Comparison of ENCODE assay signal across 7 mouse cellular contexts in genomic region chr11:91289194-91290123, GRCm38 (mm10).
DNase-seq lines count a peak whose midpoint lies in the region; ATAC-seq and TF ChIP-seq lines count a peak whose summit lies in the region.

No protein-coding gene starts in this region.

- TF ChIP-seq EP300 in liver, embryonic 14.5 days (IDR thresholded peaks at IDR 0.05; ENCODE audit: low read depth), result no peak

- no peaks in the 10 kb centered on the region for H3K27me3 ChIP-seq in liver, embryonic 14.5 days (ENCODE audit: control insufficient read depth, insufficient read depth, low read length)
- H3K27me3 ChIP-seq in liver, embryonic 12.5 days (replicated peaks), result no peaks in the 10 kb centered on the region
- peaks cover 2% of the 10 kb centered on the region; the same call in 1 of the 2 replicates for H3K27me3 ChIP-seq in forebrain, postnatal 0 days (ENCODE audit: insufficient read depth, low read length)
- H3K27me3 ChIP-seq in stomach, embryonic 16.5 days (ENCODE audit: control insufficient read depth, insufficient read depth, low read length), result no peaks in the 10 kb centered on the region

- no peaks in the 10 kb centered on the region for H3K9me3 ChIP-seq in liver, embryonic 14.5 days (ENCODE audit: control insufficient read depth, low read length)
- no peaks in the 10 kb centered on the region for H3K9me3 ChIP-seq in liver, embryonic 12.5 days (replicated peaks)
- no peaks in the 10 kb centered on the region for H3K9me3 ChIP-seq in forebrain, postnatal 0 days (ENCODE audit: low read length)
- H3K9me3 ChIP-seq in stomach, embryonic 16.5 days (replicated peaks; ENCODE audit: control insufficient read depth, low read length), result no peaks in the 10 kb centered on the region

- no peaks in the 10 kb centered on the region for H3K36me3 ChIP-seq in liver, embryonic 14.5 days (replicated peaks; ENCODE audit: control insufficient read depth, insufficient read depth, low read depth)
- H3K36me3 ChIP-seq in liver, embryonic 12.5 days, result no peaks in the 10 kb centered on the region
- no peaks in the 10 kb centered on the region for H3K36me3 ChIP-seq in forebrain, postnatal 0 days (ENCODE audit: insufficient read depth)
- H3K36me3 ChIP-seq in stomach, embryonic 16.5 days (ENCODE audit: control insufficient read depth, insufficient read depth, low read length), result no peaks in the 10 kb centered on the region

- H3K4me1 ChIP-seq in liver, embryonic 14.5 days (replicated peaks; ENCODE audit: control insufficient read depth in 2 of 2, insufficient read depth in 2 of 2, low read length in 1 of 2), result no peaks in the 10 kb centered on the region
- no peaks in the 10 kb centered on the region for H3K4me1 ChIP-seq in liver, embryonic 12.5 days
- H3K4me1 ChIP-seq in forebrain, postnatal 0 days (ENCODE audit: insufficient read depth), result no peaks in the 10 kb centered on the region
- no peaks in the 10 kb centered on the region for H3K4me1 ChIP-seq in stomach, embryonic 16.5 days (ENCODE audit: control insufficient read depth, insufficient read depth, low read length)

- no peak overlapping the region for H3K27ac ChIP-seq in liver, embryonic 14.5 days
- no peak overlapping the region for H3K27ac ChIP-seq in liver, embryonic 12.5 days
- no peak overlapping the region for H3K27ac ChIP-seq in forebrain, postnatal 0 days (ENCODE audit: low read depth, low read length)
- no peak overlapping the region for H3K27ac ChIP-seq in stomach, embryonic 16.5 days (ENCODE audit: low read length)

- no peak overlapping the region for H3K4me3 ChIP-seq in liver, embryonic 14.5 days (ENCODE audit: insufficient read depth in 1 of 2, low read depth in 2 of 2, low read length in 2 of 2)
- H3K4me3 ChIP-seq in liver, embryonic 12.5 days, result no peak overlapping the region
- H3K4me3 ChIP-seq in forebrain, postnatal 0 days (ENCODE audit: low read depth, low read length), result no peak overlapping the region
- no peak overlapping the region for H3K4me3 ChIP-seq in stomach, embryonic 16.5 days (replicated peaks; ENCODE audit: low read length)

- no peak overlapping the region for H3K9ac ChIP-seq in liver, embryonic 14.5 days (replicated peaks)
- H3K9ac ChIP-seq in liver, embryonic 12.5 days, result no peak overlapping the region
- H3K9ac ChIP-seq in forebrain, postnatal 0 days, result no peak overlapping the region
- H3K9ac ChIP-seq in stomach, embryonic 16.5 days (ENCODE audit: low read length), result no peak overlapping the region

- no peak for DNase-seq in liver, embryonic 14.5 days (ENCODE audit: low read depth in 3 of 3, low spot score in 3 of 3)
- DNase-seq in brain, embryonic 18.5 days (ENCODE audit: low read depth, low spot score), result peak; percentile 24
- DNase-seq in forebrain, postnatal 0 days, result peak; percentile 79
- DNase-seq in left cerebral cortex, adult 11 months (ENCODE audit: low spot score), result peak; percentile 22

- 0 out of 2 replicates have a peak, but pooled peaks have one; percentile 2 for TF ChIP-seq CTCF in liver, embryonic 14.5 days (IDR thresholded peaks at IDR 0.05; ENCODE audit: low read depth)
- TF ChIP-seq CTCF in forebrain, postnatal 0 days (IDR thresholded peaks at IDR 0.05; ENCODE audit: low read depth), result peak; percentile 85

- no peak overlapping the region for H3K4me2 ChIP-seq in liver, embryonic 14.5 days (ENCODE audit: low read depth)
- H3K4me2 ChIP-seq in liver, embryonic 12.5 days, result no peak overlapping the region
- H3K4me2 ChIP-seq in forebrain, postnatal 0 days (ENCODE audit: low read depth), result no peak overlapping the region
- H3K4me2 ChIP-seq in stomach, embryonic 16.5 days (ENCODE audit: low read depth, low read length), result no peak overlapping the region

- no peak for ATAC-seq in liver, embryonic 14.5 days (ENCODE audit: insufficient read depth)
- no peak for ATAC-seq in liver, embryonic 12.5 days
- ATAC-seq in forebrain, postnatal 0 days, result peak; percentile 32; the same call in 1 of the 2 replicates
- ATAC-seq in stomach, embryonic 16.5 days (ENCODE audit: insufficient read depth, low FRiP score), result peak; percentile 50; the same call in 1 of the 2 replicates
- no peak for ATAC-seq in megakaryocyte-erythroid progenitor cell, adult 5-6 weeks (replicated peaks; ENCODE audit: low FRiP score, low TSS enrichment, poor library complexity, severe bottlenecking)

- WGBS in liver, embryonic 14.5 days (ENCODE audit: insufficient replicate concordance), result 56% methylated on average over 10 of the region's 10 CpGs
- WGBS in liver, embryonic 12.5 days (ENCODE audit: insufficient replicate concordance), result 60% methylated on average over 10 of the region's 10 CpGs
- WGBS in forebrain, postnatal 0 days, result 15% methylated on average over 10 of the region's 10 CpGs
- 49% methylated on average over 10 of the region's 10 CpGs for WGBS in stomach, embryonic 16.5 days

Comparison
In these comparisons a context has a peak if more than half of its experiments do, and no peak if none do; other contexts are left out.
1. ATAC-seq: peak in forebrain, postnatal 0 days (single experiment) and stomach, embryonic 16.5 days (single experiment); none in liver, embryonic 14.5 days (single experiment), liver, embryonic 12.5 days (single experiment) and megakaryocyte-erythroid progenitor cell, adult 5-6 weeks (single experiment).
2. DNase-seq: peak in brain, embryonic 18.5 days (single experiment), forebrain, postnatal 0 days (single experiment) and left cerebral cortex, adult 11 months (single experiment); none in liver, embryonic 14.5 days (0 of 3).